Mouse (Mus musculus): Measurements from ENCODE around the gene Olfr199. TPM values are rescaled to one million over a fixed set of nuclear protein-coding genes. Genes with fewer than 3 reads are reported as not detected.

The Olfr199 gene
- total RNA-seq (2023; ENCODE audit: inconsistent age), result not detected in 4 replicates

DNA sequence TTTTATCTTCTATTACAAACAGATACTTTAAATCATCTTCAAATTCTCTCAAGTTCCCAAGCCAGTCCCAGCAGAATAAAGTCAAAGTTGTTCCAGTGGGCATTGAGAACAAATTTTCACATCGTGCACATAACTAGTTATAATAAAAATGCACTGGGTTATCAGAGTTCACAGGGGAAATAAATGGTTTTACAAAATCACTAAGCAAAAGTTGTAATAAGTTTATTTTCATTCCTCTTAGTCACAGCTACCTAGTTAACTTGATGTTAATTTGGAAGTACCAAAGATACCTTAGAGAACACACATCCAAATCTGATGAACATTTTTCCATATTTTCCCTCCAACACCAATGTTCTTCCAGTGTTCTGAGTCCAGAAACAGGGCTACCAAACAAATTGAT is at the start of gene Olfr199:
Olfr199 (minus strand) TSS at position 101 of the 400 bp plus-strand sequence.

GRCm38 (mm10) chr16:59203433-59203832 is 16.1 kb downstream of the Olfr199 start, which contains the start of gene Olfr198:
TSS of gene Olfr198 (minus strand) at chr16:59203533.

DNA sequence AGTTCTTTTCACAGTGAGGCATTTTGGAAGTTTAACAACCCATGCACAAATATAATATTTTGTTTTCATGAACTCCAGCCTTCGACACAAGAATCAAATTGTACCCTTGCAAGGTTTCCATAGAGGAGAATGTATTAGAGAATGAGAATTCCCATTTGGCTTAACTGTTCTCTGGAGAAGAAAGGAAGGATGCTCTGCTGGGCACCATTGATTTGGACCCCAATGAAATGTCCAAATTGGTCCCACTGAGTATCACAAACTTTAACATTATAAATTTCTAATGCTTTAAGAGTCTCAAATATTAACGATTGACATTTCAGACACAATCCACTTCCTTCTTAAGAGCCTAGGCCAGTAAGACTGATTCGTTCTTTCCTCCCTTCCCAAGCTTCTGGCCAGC is 49.2 kb downstream of the Olfr199 start, which contains the start of gene Olfr196:
Olfr196 (minus strand) TSS at position 101 of the 400 bp plus-strand sequence.

Other genes starting within 250 kb of the Olfr199 start
- gene Olfr183, start 224.4 kb downstream of the Olfr199 start, total RNA-seq (2023; ENCODE audit: inconsistent age), result not detected in 4 replicates
- not detected in 4 replicates for gene Olfr186, start 189.5 kb downstream of the Olfr199 start, total RNA-seq (2023; ENCODE audit: inconsistent age)
- not detected in 4 replicates for gene Olfr187, start 180.0 kb downstream of the Olfr199 start, total RNA-seq (2023; ENCODE audit: inconsistent age)
- gene Olfr190, start 141.8 kb downstream of the Olfr199 start, total RNA-seq (2023; ENCODE audit: inconsistent age), result not detected in 4 replicates
- not detected in 4 replicates for gene Olfr191, start 129.9 kb downstream of the Olfr199 start, total RNA-seq (2023; ENCODE audit: inconsistent age)
- not detected in 4 replicates for gene Olfr193, start 107.9 kb downstream of the Olfr199 start, total RNA-seq (2023; ENCODE audit: inconsistent age)
- not detected in 4 replicates for gene Olfr194, start 98.7 kb downstream of the Olfr199 start, total RNA-seq (2023; ENCODE audit: inconsistent age)
- not detected in 4 replicates for gene Olfr195, start 72.7 kb downstream of the Olfr199 start, total RNA-seq (2023; ENCODE audit: inconsistent age)
- not detected in 4 replicates for gene Olfr196, start 49.3 kb downstream of the Olfr199 start, total RNA-seq (2023; ENCODE audit: inconsistent age)
- not detected in 4 replicates for gene Olfr198, start 16.2 kb downstream of the Olfr199 start, total RNA-seq (2023; ENCODE audit: inconsistent age)
- not detected in 4 replicates for gene Olfr201, start 52.9 kb upstream of the Olfr199 start, total RNA-seq (2023; ENCODE audit: inconsistent age)
- not detected in 4 replicates for gene Olfr202, start 67.0 kb upstream of the Olfr199 start, total RNA-seq (2023; ENCODE audit: inconsistent age)
- not detected in 4 replicates for gene Olfr203, start 79.1 kb upstream of the Olfr199 start, total RNA-seq (2023; ENCODE audit: inconsistent age)
- gene Olfr204, start 98.5 kb upstream of the Olfr199 start, total RNA-seq (2023; ENCODE audit: inconsistent age), result not detected in 4 replicates
- gene Olfr205, start 111.4 kb upstream of the Olfr199 start, total RNA-seq (2023; ENCODE audit: inconsistent age), result not detected in 4 replicates
- not detected in 4 replicates for gene Olfr206, start 129.5 kb upstream of the Olfr199 start, total RNA-seq (2023; ENCODE audit: inconsistent age)
- not detected in 4 replicates for gene Olfr209, start 144.2 kb upstream of the Olfr199 start, total RNA-seq (2023; ENCODE audit: inconsistent age)
- not detected in 4 replicates for gene Gabrr3, start 187.6 kb upstream of the Olfr199 start, total RNA-seq (2023; ENCODE audit: inconsistent age)